Mouse (Mus musculus) testis, adult 2 months (tissue): ENCODE results near the gene Ryk.

Source experiments
- CTCF ChIP-seq: fragments of 200-500 bp; IDR thresholded peaks from 2 replicates; pipeline ENCODE4 v1.5.1; 2012; ENCODE audit warnings: low read depth, mild to moderate bottlenecking, inconsistent platforms, low read length, moderate library complexity; ENCODE audit not compliant: control insufficient read depth, insufficient read depth, insufficient replicate concordance
- POLR2A ChIP-seq: fragments of 200-500 bp; IDR thresholded peaks from 2 replicates; pipeline ENCODE4 v1.6.1; 2012; ENCODE audit warnings: low read depth, mild to moderate bottlenecking, inconsistent platforms, low read length, moderate library complexity; ENCODE audit not compliant: control insufficient read depth

DNA sequence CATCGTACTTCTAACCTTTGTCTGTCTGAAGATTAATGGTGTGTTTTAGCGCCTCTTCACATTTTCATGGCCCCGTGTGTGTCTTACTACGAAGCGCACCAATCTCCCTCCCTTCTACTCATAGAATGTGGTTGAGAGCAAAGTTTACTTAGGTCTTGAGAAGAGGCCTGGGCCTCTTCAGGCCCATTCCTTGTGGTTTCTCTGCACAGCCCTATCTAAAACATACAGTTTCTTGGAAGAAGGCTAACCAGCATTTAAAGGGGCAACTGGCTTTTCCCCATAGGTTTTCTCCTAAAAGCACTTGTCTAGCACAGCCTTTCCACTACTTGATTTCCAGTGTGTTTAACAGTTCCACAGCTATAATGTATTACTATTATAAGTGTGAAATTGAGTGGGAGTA, 24.7 kb downstream of the Ryk start:
- no peak for TF ChIP-seq CTCF
- no peak for TF ChIP-seq POLR2A
